ENCODE assay signal across 13 mouse cellular contexts in the genomic region with DNA sequence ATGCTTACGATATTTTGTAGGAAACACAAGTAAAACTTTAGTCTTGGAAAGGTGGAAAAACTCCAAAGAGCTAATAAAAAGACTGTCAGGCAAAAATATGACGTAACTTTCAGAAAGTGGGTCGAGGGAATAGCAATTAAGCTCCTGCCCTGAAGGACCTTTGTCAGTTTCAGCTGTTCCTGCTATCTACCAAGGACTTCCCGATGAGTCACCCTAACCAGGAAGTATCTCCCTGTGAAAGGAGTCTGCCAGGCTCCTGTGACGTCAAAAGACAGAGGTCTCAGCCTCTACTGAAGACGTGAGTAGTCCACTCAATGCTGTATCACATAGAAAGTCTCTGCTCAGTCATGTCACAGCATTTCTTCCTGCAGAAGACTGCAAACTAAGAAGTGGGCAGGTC. TPM values are rescaled to one million over a fixed set of nuclear protein-coding genes. Genes with fewer than 3 reads are reported as not detected.
DNase-seq lines count a peak whose midpoint lies in the region; ATAC-seq and TF ChIP-seq lines count a peak whose summit lies in the region.
"Had no signal": no experiment of that assay in that cellular context is flagged by ENCODE, and none has a peak within 500 bp of the region (broad histone marks: within the 10 kb centered on the region; RNA-seq: fewer than 3 reads in every experiment).

No protein-coding gene starts in this region.

- intact Hi-C loops in heart, postnatal 10 days (cut with DNase I), result no loop called here

- dilution Hi-C loops in CH12.LX (cut with MboI; ENCODE audit: extremely low pct_ligation_motif_present, extremely low pct_unique_long_range_greater_than_20kb, low sequenced_read_pairs), result no loop called here

- H3K4me3 ChIP-seq in heart, embryonic 11.5 days (ENCODE audit: low read depth, low read length), result no peak overlapping the region
- no peak overlapping the region for H3K4me3 ChIP-seq in CH12.LX (replicated peaks in 1 of 3; ENCODE audit: low read depth in 2 of 3, low read length in 2 of 3, poor library complexity in 1 of 3)
- H3K4me3 ChIP-seq in liver, embryonic 16.5 days (ENCODE audit: low read depth, low read length), result no peak overlapping the region
- H3K4me3 ChIP-seq: forebrain, embryonic 12.5 days; hindbrain, embryonic 12.5 days; left cerebral cortex, adult 2 months had no signal

- peak; percentile 14 to 27 for DNase-seq in heart, postnatal 10 days
- DNase-seq in CH12.LX (ENCODE audit: extremely low read depth), result no peak
- DNase-seq in adrenal gland, postnatal 14 days, result peak; percentile 82
- no peak for DNase-seq in frontal cortex, postnatal 14 days (ENCODE audit: low spot score in 2 of 2)
- DNase-seq in urinary bladder, postnatal 4 days (ENCODE audit: low spot score in 2 of 2), result no peak

- ATAC-seq in heart, embryonic 11.5 days (replicated peaks; ENCODE audit: insufficient number of reproducible peaks, low FRiP score, low TSS enrichment), result no peak
- peak; percentile 37; the same call in 1 of the 2 replicates for ATAC-seq in liver, embryonic 16.5 days (ENCODE audit: low read depth)
- ATAC-seq in erythroblast, adult 5-6 weeks (replicated peaks; ENCODE audit: low FRiP score, poor library complexity, severe bottlenecking), result no peak
- ATAC-seq: midbrain, embryonic 16.5 days; Patski had no signal

- H3K27me3 ChIP-seq in heart, embryonic 11.5 days (ENCODE audit: control insufficient read depth, insufficient read depth, low read length), result no peaks in the 10 kb centered on the region
- H3K27me3 ChIP-seq in CH12.LX (replicated peaks), result no peaks in the 10 kb centered on the region
- no peaks in the 10 kb centered on the region for H3K27me3 ChIP-seq in liver, embryonic 16.5 days (ENCODE audit: control insufficient read depth, insufficient read depth, low read depth, low read length)
- H3K27me3 ChIP-seq: forebrain, embryonic 12.5 days; hindbrain, embryonic 12.5 days; Patski had no signal

- no peak overlapping the region for H3K27ac ChIP-seq in heart, embryonic 11.5 days (ENCODE audit: low read depth, low read length)
- no peak overlapping the region for H3K27ac ChIP-seq in CH12.LX (ENCODE audit: insufficient read depth, low read depth)
- no peak overlapping the region for H3K27ac ChIP-seq in liver, embryonic 16.5 days (ENCODE audit: low read length)
- H3K27ac ChIP-seq: forebrain, embryonic 12.5 days; hindbrain, embryonic 12.5 days; left cerebral cortex, adult 2 months had no signal

- no peak for TF ChIP-seq RAD21 in CH12.LX (IDR thresholded peaks at IDR 0.05; ENCODE audit: low read depth, low read length)

- no peak overlapping the region for H3K9ac ChIP-seq in heart, embryonic 11.5 days (ENCODE audit: low read depth, low read length)
- H3K9ac ChIP-seq in CH12.LX (ENCODE audit: insufficient read depth, low read depth), result no peak overlapping the region
- no peak overlapping the region for H3K9ac ChIP-seq in liver, embryonic 16.5 days (ENCODE audit: low read depth, low read length)
- H3K9ac ChIP-seq: forebrain, embryonic 12.5 days; hindbrain, embryonic 12.5 days had no signal

- H3K36me3 ChIP-seq in heart, embryonic 11.5 days (ENCODE audit: control insufficient read depth, insufficient read depth, low read length), result no peaks in the 10 kb centered on the region
- H3K36me3 ChIP-seq in CH12.LX (replicated peaks in 1 of 2; ENCODE audit: control insufficient read depth in 1 of 2, insufficient read depth in 1 of 2, low read length in 1 of 2), result no peaks in the 10 kb centered on the region
- H3K36me3 ChIP-seq in liver, embryonic 16.5 days (ENCODE audit: control insufficient read depth, insufficient read depth), result no peaks in the 10 kb centered on the region
- H3K36me3 ChIP-seq: forebrain, embryonic 12.5 days; hindbrain, embryonic 12.5 days had no signal

- no peaks in the 10 kb centered on the region for H3K79me2 ChIP-seq in CH12.LX (replicated peaks; ENCODE audit: control insufficient read depth, extremely low read depth, insufficient read depth, poor library complexity, severe bottlenecking)

- H3K4me2 ChIP-seq in heart, embryonic 11.5 days, result no peak overlapping the region
- no peak overlapping the region for H3K4me2 ChIP-seq in CH12.LX (ENCODE audit: insufficient read depth, low read depth, poor library complexity, severe bottlenecking)
- H3K4me2 ChIP-seq in liver, embryonic 16.5 days (ENCODE audit: low read depth, low read length), result no peak overlapping the region
- H3K4me2 ChIP-seq: forebrain, embryonic 12.5 days; hindbrain, embryonic 12.5 days had no signal

- 0 out of 2 replicates have a peak, but pooled peaks cover 5% of the 10 kb centered on the region for H3K4me1 ChIP-seq in heart, embryonic 11.5 days (ENCODE audit: control insufficient read depth, insufficient read depth, low read length)
- peaks cover 9 to 32% of the 10 kb centered on the region in 2 experiments; a peak in 3 of 4 replicates for H3K4me1 ChIP-seq in CH12.LX (ENCODE audit: control insufficient read depth in 1 of 2, insufficient read depth in 2 of 2)
- H3K4me1 ChIP-seq in liver, embryonic 16.5 days (ENCODE audit: control insufficient read depth, low read depth, low read length), result no peaks in the 10 kb centered on the region
- H3K4me1 ChIP-seq: forebrain, embryonic 12.5 days; hindbrain, embryonic 12.5 days had no signal

- no peak for TF ChIP-seq CTCF in CH12.LX (conservative IDR thresholded peaks at IDR 0.05 in 1 of 2, IDR thresholded peaks at IDR 0.05 in 1 of 2; ENCODE audit: low read depth in 2 of 2, low read length in 2 of 2)

- in situ Hi-C loops in CH12.LX (cut with MboI; ENCODE audit: low pct_ligation_motif_present, low pct_unique_long_range_greater_than_20kb, low sequenced_read_pairs), result loop anchor here (25.0 kb wide), 1 partner anchor 332 kb away; no protein-coding TSS in a partner anchor

- no peak for TF ChIP-seq POLR2A in CH12.LX (IDR thresholded peaks at IDR 0.05; ENCODE audit: low read depth, low read length)

- no peak for TF ChIP-seq EP300 in CH12.LX (IDR thresholded peaks at IDR 0.05; ENCODE audit: low read length)

- no peaks in the 10 kb centered on the region for H3K9me3 ChIP-seq in heart, embryonic 11.5 days (replicated peaks; ENCODE audit: control insufficient read depth, low read length)
- H3K9me3 ChIP-seq in CH12.LX (replicated peaks; ENCODE audit: low read length), result peaks cover 2% of the 10 kb centered on the region
- no peaks in the 10 kb centered on the region for H3K9me3 ChIP-seq in liver, embryonic 16.5 days (replicated peaks; ENCODE audit: control insufficient read depth, low read length)
- H3K9me3 ChIP-seq: forebrain, embryonic 12.5 days; hindbrain, embryonic 12.5 days had no signal

- WGBS in heart, embryonic 11.5 days (ENCODE audit: insufficient replicate concordance), result 46% methylated on average over 6 of the region's 6 CpGs
- WGBS in liver, embryonic 16.5 days (ENCODE audit: insufficient replicate concordance), result 36% methylated on average over 6 of the region's 6 CpGs

TF ChIP-seq in CH12.LX, 34 proteins besides CTCF, POLR2A, EP300 and RAD21:
- peak; percentile 36; the same call in 1 of the 2 replicates for TF ChIP-seq ELF1 (IDR thresholded peaks at IDR 0.05; ENCODE audit: low read depth, low read length)
- no peak for TF ChIP-seq HCFC1 (IDR thresholded peaks at IDR 0.05; ENCODE audit: low read depth, low read length)
- no peak for TF ChIP-seq NRF1 (IDR thresholded peaks at IDR 0.05; ENCODE audit: low read depth, low read length)
- TF ChIP-seq USF1 (IDR thresholded peaks at IDR 0.05; ENCODE audit: low read depth, low read length), result no peak
- TF ChIP-seq ZC3H11A (IDR thresholded peaks at IDR 0.05; ENCODE audit: low read depth, low read length), result no peak
- no peak for TF ChIP-seq PAX5 (IDR thresholded peaks at IDR 0.05; ENCODE audit: low read length)
- TF ChIP-seq MXI1 (IDR thresholded peaks at IDR 0.05; ENCODE audit: low read depth, low read length), result no peak
- TF ChIP-seq JUND (conservative IDR thresholded peaks at IDR 0.05; ENCODE audit: low read depth, low read length), result 0 out of 2 replicates have a peak, but pooled peaks have one; percentile 7
- no peak for TF ChIP-seq E2F4 (IDR thresholded peaks at IDR 0.05; ENCODE audit: insufficient replicate concordance, low read depth, low read length)
- no peak for TF ChIP-seq MAX (IDR thresholded peaks at IDR 0.05; ENCODE audit: low read length)

RNA-seq across cellular contexts. Expression of a gene that starts 9.5 kb away (rescaled TPM):
- not detected for total RNA-seq in heart, postnatal 10 days (2021)
- polyA plus RNA-seq in heart, embryonic 11.5 days (2014; fragmentation: Nextera tagmentation; extraction: Ambion mirVana), result 0.17 and 0.19 TPM in 2 replicates
- total RNA-seq in CH12.LX (2012; rRNA removed) (not detected in 2 replicates), CH12.LX (2014; rRNA removed) (not detected in 2 replicates)
- polyA plus RNA-seq in CH12.LX (2012; ENCODE audit: insufficient read length, low read depth), result not detected in 2 replicates
- 0.15 TPM in 1 of 2 replicates, not detected in the other for total RNA-seq in adrenal gland, postnatal 14 days (2021)
- 0.27 and 0.32 TPM in 2 replicates for polyA plus RNA-seq in liver, embryonic 16.5 days (2015; fragmentation: Nextera tagmentation; extraction: Ambion mirVana)
- 2.7 TPM in 1 of 2 replicates, not detected in the other for total RNA-seq in erythroblast, adult 5-6 weeks (2015; ENCODE audit: low replicate concordance)
- 0.51 TPM in 1 of 2 replicates, not detected in the other for total RNA-seq in erythroblast, adult 5-6 weeks (2017; ENCODE audit: low replicate concordance)
- polyA plus RNA-seq: hindbrain, embryonic 12.5 days; midbrain, embryonic 16.5 days; Patski had no signal

RNA-seq across cellular contexts. Expression of a gene that starts 34.2 kb away (rescaled TPM):
- under 1 TPM; 0.10 to 0.14 TPM for total RNA-seq in heart, postnatal 10 days (2021)
- 0.16 and 0.28 TPM in 2 replicates for polyA plus RNA-seq in heart, embryonic 11.5 days (2014; fragmentation: Nextera tagmentation; extraction: Ambion mirVana)
- total RNA-seq in CH12.LX (2012; rRNA removed), result not detected in 2 replicates
- total RNA-seq in CH12.LX (2014; rRNA removed), result not detected in 2 replicates
- not detected in 2 replicates for polyA plus RNA-seq in CH12.LX (2012; ENCODE audit: insufficient read length, low read depth)
- total RNA-seq in adrenal gland, postnatal 14 days (2021), result 0.34 TPM in 1 of 2 replicates, not detected in the other
- 1.8 and 1.9 TPM in 2 replicates for polyA plus RNA-seq in liver, embryonic 16.5 days (2015; fragmentation: Nextera tagmentation; extraction: Ambion mirVana)
- total RNA-seq in erythroblast, adult 5-6 weeks (2015; ENCODE audit: low replicate concordance), result not detected in 2 replicates
- not detected in 2 replicates for total RNA-seq in erythroblast, adult 5-6 weeks (2017; ENCODE audit: low replicate concordance)
- total RNA-seq: left cerebral cortex, adult 2 months had no signal
- polyA plus RNA-seq: forebrain, embryonic 12.5 days; hindbrain, embryonic 12.5 days; midbrain, embryonic 16.5 days; Patski had no signal

RNA-seq across cellular contexts. Expression of a gene that starts 49.1 kb away (rescaled TPM):
- total RNA-seq in heart, postnatal 10 days (2021), result not detected
- polyA plus RNA-seq in heart, embryonic 11.5 days (2014; fragmentation: Nextera tagmentation; extraction: Ambion mirVana), result 0.09 and 0.31 TPM in 2 replicates
- total RNA-seq in CH12.LX (2012; rRNA removed), result not detected in 2 replicates
- total RNA-seq in CH12.LX (2014; rRNA removed), result not detected in 2 replicates
- not detected in 2 replicates for polyA plus RNA-seq in CH12.LX (2012; ENCODE audit: insufficient read length, low read depth)
- 0.19 and 1.2 TPM in 2 replicates for total RNA-seq in adrenal gland, postnatal 14 days (2021)
- polyA plus RNA-seq in liver, embryonic 16.5 days (2015; fragmentation: Nextera tagmentation; extraction: Ambion mirVana), result 0.11 and 0.13 TPM in 2 replicates
- total RNA-seq in erythroblast, adult 5-6 weeks (2015; ENCODE audit: low replicate concordance), result 0.42 TPM in 1 of 2 replicates, not detected in the other
- total RNA-seq in erythroblast, adult 5-6 weeks (2017; ENCODE audit: low replicate concordance), result 0.28 TPM in 1 of 2 replicates, not detected in the other
- polyA plus RNA-seq: Patski had no signal

Comparison
In these comparisons a context has a peak if more than half of its experiments do, and no peak if none do; other contexts are left out.
1. DNase-seq: peak in heart, postnatal 10 days (2 of 2) and adrenal gland, postnatal 14 days (single experiment); none in CH12.LX (single experiment), frontal cortex, postnatal 14 days (0 of 2) and urinary bladder, postnatal 4 days (0 of 2).